Mouse (Mus musculus) kidney, postnatal 14 days (tissue): ENCODE data around the gene Tigd2.
"Not testable (repeated sequence)": the region's sequence is repeated elsewhere in the genome, so short reads cannot be mapped to it uniquely, and the experiment has no call there.

Source experiments
- DNase-seq: peaks from one replicate; pipeline ENCODE4 v3.0.0; 2022; ENCODE audit warnings: mixed read lengths

Tigd2 gene

GRCm38 (mm10) chr6:59208685-59209298, at the start of gene Tigd2:
Gene Tigd2, plus strand, starts transcription at chr6:59208870.
- peak; percentile 95 for DNase-seq

DNA sequence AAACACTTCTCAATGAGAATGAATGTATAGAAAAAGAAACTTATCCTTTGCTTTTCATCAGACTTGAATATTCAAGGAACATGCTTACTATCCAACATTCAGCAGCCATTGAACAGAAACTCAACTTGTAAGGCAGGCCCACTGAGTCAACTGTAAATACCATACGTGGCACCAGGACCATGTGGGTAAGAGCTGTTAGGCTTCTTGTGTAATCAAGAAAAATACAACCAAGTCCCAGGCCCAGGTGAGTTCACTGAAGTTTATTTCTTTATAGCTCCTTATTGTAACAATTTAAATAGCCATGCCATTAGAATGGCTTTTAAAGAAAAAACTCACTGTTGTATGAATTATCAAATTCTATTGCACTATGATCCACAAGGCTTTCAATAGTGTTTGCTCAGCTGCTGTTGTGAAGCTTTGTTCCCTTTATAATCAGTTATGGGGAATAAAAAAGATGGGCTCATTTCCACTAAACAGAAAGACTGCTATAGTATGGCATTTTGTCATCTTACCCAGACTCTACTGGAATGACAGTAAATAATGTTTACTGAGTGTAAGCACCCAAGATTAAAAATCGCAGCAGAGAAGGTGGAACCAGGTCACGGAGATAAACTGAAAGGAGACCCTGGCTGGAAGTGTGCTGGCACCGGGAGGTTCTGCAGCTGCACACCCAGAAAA, 46.7 kb upstream of the Tigd2 start:
- DNase-seq = no peak

- DNase-seq = no peak
Measured at GRCm38 (mm10) chr6:59162887-59163286, 45.8 kb upstream of the Tigd2 start.

- no peak for DNase-seq
Measured at GRCm38 (mm10) chr6:59163407-59163806, 45.3 kb upstream of the Tigd2 start.

- no peak for DNase-seq
Measured at GRCm38 (mm10) chr6:59168939-59169338, 39.7 kb upstream of the Tigd2 start.

DNA sequence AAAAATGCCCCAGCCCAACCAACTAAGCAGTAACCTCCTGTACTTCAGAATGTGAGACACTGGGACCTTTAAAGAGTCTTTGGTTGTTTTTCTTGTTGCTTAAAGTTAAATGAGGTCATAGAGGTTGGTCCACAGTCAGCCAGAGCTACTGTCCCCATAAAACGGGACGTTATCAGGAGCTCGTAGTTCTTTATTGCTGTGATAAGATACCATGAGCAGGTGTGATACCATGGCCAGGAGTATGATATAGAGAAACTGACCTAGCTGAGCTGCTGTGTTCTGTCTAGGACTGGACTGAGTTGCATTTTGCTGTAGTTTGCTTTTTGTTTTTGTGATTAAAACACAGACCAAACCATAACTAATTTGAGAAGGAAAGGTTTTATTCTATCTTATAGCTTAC, 37.4 kb upstream of the Tigd2 start:
- no peak for DNase-seq

DNA sequence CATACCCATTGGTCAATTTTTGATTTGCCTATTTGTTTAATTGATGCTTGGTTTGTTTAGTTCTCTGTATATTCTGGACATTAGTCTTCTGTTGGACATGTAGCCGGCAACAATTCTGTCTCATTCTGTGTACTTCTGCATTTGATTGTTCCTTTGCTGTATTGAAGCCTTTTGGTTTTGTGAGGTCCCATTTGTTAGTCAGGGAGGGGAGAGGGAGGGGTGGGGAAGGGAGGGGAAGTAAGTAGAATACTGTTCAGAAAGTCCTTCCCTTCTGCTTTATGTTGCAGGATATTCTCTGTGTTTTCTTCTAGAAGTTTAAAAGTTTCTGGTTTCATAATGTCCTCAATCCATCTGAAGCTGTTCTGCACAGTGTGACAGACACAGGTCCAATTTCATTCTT, 34.7 kb upstream of the Tigd2 start:
- DNase-seq = no peak

GRCm38 (mm10) chr6:59178051-59178450, 30.6 kb upstream of the Tigd2 start:
- DNase-seq = peak; percentile 9

DNA sequence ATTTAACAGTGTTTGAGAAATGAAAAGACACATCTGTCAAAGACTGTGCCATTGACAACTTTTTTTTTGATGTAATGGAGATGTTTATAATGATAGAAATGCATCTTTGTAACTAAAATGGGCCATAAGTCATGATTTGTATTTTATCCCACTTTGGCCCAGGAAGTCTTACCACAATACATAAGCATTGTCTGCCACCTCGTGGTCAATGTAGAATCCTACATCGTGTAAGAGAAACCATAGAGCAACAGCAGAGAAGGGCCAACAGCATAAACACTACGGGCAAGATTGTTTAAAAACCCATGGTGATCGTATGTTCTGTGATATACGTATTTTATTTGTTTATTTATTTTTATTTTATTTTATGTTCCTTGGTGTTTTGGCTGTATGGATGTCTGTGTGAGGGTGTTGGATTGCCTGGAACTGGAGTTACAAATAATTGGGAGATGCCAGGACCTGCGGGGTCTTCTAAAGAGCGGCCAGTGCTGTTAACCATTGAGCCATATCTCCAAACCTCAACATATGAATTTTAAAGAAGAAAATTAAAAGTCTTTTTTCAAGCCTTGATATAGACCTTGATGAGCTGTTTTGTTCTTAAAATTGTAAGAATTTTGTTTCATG, 28.2 kb upstream of the Tigd2 start:
- DNase-seq = peak; percentile 77

DNA sequence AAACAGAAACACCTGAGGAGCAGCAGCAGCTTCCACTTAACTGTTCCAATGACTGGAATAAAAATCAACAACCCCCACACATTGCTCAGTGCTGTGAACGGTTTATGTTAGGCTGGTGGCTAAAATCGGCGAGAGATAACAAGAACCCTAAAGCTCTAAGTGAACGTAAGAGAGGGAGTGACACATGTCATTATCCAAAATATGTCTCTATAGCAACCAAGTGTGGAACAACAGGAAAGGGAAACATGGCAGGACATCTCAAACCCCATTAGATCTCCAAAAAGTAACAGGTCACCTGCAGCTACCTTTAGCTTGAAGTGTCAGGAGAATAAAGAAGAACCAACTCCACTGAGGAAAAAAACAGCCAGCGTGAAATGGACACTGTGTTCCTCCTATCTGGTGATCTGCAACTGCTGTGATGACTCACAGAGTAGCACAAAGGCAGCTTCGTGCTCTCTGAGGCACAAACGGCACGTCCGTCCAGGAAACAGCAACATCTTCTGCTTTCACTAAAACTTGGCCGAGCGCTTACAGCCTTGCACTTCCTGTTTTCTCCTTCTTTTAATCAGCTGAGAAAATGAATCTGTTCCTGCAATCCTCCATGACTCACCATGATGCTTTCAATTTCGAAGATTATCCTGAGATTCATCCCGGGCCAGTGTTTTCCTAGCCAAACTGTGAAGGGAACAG, 23.5 kb upstream of the Tigd2 start:
- DNase-seq = peak; percentile 37

DNA sequence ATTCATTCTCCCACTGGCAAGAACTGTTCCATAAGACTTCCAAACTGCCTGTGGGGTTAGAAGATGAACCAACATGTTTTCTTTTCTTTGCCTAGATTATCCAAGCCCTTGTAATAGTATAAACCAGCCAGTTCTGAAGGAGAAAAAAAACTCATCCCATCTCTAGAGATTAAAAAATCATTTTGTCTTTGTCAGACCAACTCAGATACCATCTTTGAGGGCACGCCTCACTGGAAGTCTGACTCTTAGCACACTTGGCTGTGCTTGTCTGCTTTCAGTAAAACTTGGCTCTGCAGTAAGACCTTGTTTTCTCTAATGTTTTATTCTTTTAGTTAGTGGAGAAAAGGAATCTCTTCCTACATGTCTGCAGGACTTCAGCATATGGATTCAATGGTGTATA, 18.7 kb upstream of the Tigd2 start:
- no peak for DNase-seq

DNA sequence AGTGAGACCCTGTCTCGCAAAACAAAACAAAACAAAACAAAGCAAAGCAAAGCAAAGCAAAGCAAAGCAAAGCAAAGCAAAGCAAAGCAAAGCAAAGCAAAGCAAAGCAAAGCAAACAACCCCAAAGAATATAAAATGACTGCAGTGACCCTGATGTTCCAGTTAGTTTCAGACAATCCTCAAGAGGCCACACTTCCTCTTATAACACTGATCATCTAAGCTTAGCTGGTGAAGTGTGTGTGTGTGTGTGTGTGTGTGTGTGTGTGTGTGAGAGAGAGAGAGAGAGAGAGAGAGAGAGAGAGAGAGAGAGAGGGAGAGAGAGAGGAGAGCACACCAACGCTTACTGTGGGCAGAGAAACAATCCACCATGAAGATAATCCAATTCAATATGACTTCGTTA, 14.2 kb upstream of the Tigd2 start:
- not testable (repeated sequence) for DNase-seq

GRCm38 (mm10) chr6:59195849-59196635, 12.6 kb upstream of the Tigd2 start:
- no peak for DNase-seq

GRCm38 (mm10) chr6:59196746-59197145, 11.9 kb upstream of the Tigd2 start:
- no peak for DNase-seq

- no peak for DNase-seq
Measured at GRCm38 (mm10) chr6:59198356-59198755, 10.3 kb upstream of the Tigd2 start.

DNA sequence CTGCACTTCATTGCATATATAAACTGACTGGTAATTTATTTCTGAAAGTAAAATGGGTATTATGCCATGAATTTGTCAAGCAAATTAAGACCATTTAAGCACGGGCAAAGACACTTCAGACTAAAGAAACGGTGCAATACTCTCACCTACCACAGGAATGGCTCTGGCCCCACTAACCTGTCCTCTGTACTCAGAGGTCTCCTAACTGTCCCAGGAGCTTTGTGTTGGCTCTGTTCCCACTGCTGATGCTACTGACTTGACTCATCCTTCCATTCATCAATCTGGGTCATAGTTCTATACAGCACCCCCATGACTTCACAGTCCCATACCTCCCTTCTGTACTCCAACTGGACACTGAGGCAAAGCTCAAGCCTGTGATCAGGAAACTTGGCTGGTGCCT, 9.6 kb upstream of the Tigd2 start:
- DNase-seq = no peak

GRCm38 (mm10) chr6:59207561-59207960, 1.1 kb upstream of the Tigd2 start:
- no peak for DNase-seq

DNA sequence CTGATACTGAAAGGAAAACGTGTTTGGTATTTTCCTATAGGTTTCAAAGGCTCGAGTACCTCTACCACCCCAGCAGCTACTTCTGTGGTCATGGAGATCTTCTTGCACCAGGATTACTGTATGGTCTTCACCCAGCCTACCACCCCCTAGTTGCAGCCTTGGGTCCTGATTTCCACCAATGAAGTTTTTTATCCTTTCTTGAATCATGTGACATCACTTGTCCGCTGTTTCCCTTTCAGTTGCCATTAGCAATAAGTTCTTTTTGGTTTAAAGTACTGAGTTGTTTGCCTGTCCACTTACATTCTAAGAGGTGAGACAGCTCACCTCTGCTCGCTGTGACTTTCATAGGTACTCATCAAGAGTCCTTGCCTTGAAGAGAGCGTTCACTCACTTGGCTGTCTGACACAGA, 633 bp downstream of the Tigd2 start:
- DNase-seq = peak; percentile 42

DNA sequence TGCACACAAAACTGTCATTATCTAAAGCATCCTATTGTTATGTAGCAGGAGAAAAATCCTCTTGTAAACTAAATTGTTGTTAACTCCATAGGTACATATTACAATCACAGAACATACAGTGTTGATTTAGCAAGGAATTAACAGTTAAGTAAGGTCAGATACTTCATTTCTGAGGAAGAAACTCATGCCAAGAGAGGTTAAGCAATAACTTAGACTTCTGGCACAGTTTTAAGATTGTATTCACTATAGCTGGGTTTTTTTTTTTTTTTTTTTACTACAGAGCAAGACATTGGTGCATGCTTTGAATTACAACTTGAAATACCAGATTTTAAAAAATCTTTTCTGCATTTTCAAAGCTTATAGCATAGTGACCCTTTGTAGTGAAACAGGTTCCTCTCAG, 24.5 kb downstream of the Tigd2 start:
- DNase-seq = no peak

- DNase-seq = no peak
Measured at GRCm38 (mm10) chr6:59233651-59234050, 25.0 kb downstream of the Tigd2 start.

DNA sequence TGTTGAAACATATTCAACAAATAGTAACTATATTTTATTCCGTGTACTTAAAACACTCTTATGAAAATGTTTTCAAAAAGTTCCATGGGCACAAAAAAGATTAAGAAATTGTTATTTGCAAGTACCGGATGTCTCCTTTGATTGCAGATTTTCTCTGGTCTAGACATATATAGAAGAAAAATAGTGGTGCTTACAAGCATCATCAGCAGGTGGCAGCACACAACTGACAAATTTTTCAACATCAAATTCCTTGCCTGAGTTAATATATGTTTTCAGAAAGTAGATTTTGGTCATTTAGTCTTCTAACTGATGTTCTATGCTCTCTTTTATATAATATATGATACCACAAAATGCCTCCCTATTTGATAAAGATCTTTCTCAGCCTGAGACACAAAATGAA, 41.0 kb downstream of the Tigd2 start:
- DNase-seq = peak; percentile 49

DNA sequence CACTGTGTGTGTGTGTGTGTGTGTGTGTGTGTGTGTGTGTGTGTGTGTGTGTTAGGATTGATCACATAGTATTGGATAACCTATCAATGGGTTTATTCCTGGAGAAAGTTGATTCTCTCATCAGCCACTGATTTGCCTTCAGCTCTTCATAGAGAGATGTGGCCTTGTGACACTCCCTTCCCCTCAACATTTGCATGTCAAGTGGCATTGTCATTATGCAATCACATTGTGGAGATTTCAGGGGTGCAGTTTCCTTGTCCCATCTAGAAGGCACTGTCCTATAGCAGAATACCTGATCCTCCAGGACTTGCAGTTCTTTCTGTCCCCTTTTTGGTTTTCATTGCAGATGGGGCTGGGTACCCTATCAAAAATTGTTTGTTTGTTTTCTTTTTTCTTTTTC, 41.9 kb downstream of the Tigd2 start:
- DNase-seq = no peak

- DNase-seq = no peak
Measured at GRCm38 (mm10) chr6:59255909-59256308, 47.2 kb downstream of the Tigd2 start.
